Mouse (Mus musculus) thymus, postnatal 25 days (tissue): ENCODE measurements at regions not wholly inside any gene's neighbourhood (a gene's known extent, or its start where the extent isn't known, plus 50 kb on each side); places are given as distances from the start of the nearest gene placed in this dataset.
A peak's percentile ranks its signal among the peaks of the same experiment; 100 is the strongest.

Source experiments
- DNase-seq: peaks from one replicate; pipeline ENCODE4 v3.0.0; 2022

DNA sequence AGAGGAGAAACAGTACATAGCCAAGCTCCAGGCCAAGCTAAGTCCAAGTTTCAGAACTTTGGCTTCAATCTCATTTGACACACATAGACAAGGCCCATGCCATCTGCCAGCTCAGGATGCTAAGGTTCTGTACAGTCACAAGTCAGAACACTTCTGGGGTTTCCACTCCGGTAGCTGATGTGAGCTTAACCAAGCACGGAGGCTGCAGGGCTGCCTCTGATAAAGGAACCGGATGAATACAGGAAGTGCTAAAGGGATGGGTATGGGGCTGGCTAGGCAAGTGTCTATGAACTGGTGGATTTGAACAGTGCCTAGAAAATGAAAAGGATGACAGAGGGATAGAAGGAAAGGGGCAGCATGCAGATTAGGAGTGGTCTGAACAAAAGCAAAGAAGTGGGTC is 75.4 kb upstream of the Vldlr start:
- peak; percentile 40 for DNase-seq

DNA sequence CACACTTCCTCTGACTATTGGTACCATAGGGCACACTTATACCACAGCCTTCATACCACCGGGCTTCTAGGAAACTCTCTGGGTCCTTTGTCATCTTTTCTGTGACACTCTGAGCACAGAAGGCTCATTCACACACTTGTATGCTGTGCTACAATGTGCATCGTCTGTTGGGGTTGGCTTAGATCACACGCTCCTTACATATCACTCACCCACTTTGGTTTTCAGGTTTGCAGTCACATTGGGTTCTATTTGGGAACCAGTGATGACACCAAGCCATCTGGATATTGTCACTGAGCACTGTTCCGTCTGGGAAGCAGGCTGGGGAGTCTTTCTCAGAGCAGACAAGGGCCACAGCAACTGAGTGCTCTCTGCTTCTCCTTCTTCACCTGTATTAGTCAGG is 74.1 kb upstream of the Vldlr start:
- DNase-seq, result no peak

DNA sequence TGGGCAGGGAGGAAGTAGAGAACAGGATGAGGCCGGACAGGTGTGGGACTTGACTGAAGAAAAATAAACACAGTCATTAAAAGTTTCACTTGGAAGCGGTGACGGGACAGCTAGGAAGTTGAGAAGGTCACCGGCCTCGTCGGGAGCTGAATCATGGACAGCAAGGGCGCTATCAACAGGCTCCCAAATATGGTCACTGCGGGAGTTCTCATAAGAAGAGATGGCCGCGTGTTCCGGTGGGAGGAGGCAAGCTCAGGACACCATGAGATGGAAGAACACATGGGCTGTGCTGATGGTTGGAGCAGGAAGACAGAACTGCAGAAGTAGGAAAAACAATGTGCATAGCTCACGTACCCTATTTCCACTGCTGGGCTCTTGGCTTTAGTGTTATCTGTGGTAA is 68.9 kb upstream of the Vldlr start:
- no peak for DNase-seq

DNA sequence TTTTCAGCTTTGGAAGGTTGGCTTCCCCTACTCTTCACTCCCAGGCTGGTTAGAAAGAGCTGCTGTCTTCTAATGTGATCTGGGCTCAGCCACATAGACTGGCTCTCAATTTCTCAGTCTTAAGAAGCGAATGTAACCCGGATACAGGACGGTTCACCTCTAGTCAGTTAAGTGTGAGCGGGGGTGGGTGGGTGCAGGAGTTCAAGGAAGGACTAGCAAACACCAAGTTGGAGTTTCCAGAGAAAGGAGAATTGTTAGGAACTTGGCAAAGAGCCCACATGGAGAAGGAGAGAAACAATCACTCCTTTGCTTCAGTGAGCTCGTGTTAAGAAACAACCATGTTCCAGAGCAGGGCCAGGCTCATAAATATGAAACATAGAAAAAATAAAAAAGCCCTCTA is 68.0 kb upstream of the Vldlr start:
- no peak for DNase-seq

DNA sequence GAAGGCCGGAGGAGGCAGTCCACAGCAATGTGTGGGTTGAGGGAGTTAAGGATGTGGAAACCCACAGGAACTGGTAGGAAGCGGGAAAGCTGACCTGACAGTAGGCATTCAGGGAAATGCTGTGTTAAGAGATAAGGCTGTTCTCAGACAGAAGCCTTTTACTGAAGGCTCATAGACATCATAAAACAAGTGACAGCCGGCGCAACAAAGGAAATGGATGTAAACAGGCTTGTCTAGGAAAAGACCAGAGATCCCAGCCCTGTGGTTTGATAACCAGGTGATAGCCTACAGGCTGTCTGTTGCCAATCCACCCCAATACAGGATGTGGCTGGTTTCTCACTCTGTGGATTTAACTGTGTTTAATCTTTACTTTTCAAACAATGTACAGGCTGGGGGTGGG is 66.7 kb upstream of the Vldlr start:
- DNase-seq, result peak; percentile 19

DNA sequence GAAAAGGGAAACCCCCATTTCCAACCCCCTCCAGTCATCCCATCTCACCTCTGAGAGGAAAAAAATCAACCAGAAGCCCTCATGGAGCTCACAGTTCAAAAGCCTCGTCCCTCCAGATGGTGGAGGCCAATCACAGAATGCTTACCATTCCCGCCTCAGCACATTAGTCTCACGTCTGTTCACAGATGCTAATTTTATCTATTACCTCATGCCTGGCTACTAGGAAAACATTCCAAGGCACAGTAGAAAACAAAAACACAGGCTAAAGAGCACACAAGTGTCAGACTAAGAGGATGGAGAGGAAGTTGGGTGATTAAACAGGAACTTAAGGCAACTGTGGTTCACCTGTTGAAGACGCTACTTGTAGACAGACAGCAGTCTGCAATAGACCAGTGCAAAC is 54.4 kb upstream of the Vldlr start:
- DNase-seq, result no peak
